Mouse (Mus musculus) midbrain, embryonic 14.5 days (tissue): ENCODE results near the gene Hnrnph1. TPM values are rescaled to one million over a fixed set of nuclear protein-coding genes. Genes with fewer than 3 reads are reported as not detected.

ENCODE experiments used
- ATAC-seq: fragments of 200-750 bp; cut with Nextera tagmentation; 2 replicates; pipeline ENCODE4 v1.8.0; 2017; ENCODE audit warnings: moderate number of reproducible peaks, moderate library complexity; ENCODE audit not compliant: low FRiP score, low TSS enrichment
- DNase-seq: peaks from one replicate; pipeline ENCODE4 v3.0.0-alpha.2; 2015
- H3K27ac ChIP-seq: fragments of 300-500 bp; sonication (generic); replicated peaks from 2 replicates; pipeline ENCODE4 v1.5.1; 2014; ENCODE audit warnings: mild to moderate bottlenecking, low read depth, low read length, moderate library complexity
- H3K27me3 ChIP-seq: fragments of 300-500 bp; sonication (generic); 2 replicates; pipeline ENCODE4 v1.6.1; 2014; ENCODE audit warnings: low read length, control low read depth, mixed read lengths; ENCODE audit not compliant: control insufficient read depth, insufficient read depth
- H3K36me3 ChIP-seq: fragments of 300-500 bp; sonication (generic); 2 replicates; pipeline ENCODE4 v1.6.1; 2014; ENCODE audit warnings: low read length, control low read depth; ENCODE audit not compliant: control insufficient read depth, insufficient read depth
- H3K4me1 ChIP-seq: fragments of 300-500 bp; sonication (generic); 2 replicates; pipeline ENCODE4 v1.6.1; 2014; ENCODE audit warnings: mild to moderate bottlenecking, antibody characterized with exemption, low read length, control low read depth; ENCODE audit not compliant: control insufficient read depth, insufficient read depth
- H3K4me2 ChIP-seq: fragments of 300-500 bp; sonication (generic); 2 replicates; pipeline ENCODE4 v1.6.1; 2014; ENCODE audit warnings: mild to moderate bottlenecking, low read length, moderate library complexity
- H3K4me3 ChIP-seq: fragments of 300-500 bp; sonication (generic); replicated peaks from 2 replicates; pipeline ENCODE4 v1.5.1; 2014; ENCODE audit warnings: low read depth, low read length
- H3K9ac ChIP-seq: fragments of 300-500 bp; sonication (generic); replicated peaks from 2 replicates; pipeline ENCODE4 v1.6.1; 2014; ENCODE audit warnings: mild to moderate bottlenecking, low read length, moderate library complexity
- H3K9me3 ChIP-seq: fragments of 300-500 bp; sonication (generic); 2 replicates; pipeline ENCODE4 v1.6.1; 2016; ENCODE audit warnings: low read length, control low read depth, mixed read lengths; ENCODE audit not compliant: control insufficient read depth
- WGBS: fragments of 180-500 bp; shearing (Covaris S2); extraction: QIAGEN DNeasy Blood & Tissue Kit; methylation state at CpG from one replicate; pipeline ENCODE4 v1.1.7; 2014; 5-methylcytosine and 5-hydroxymethylcytosine counted together
- polyA plus RNA-seq: library from polyadenylated mRNA; unstranded; fragments of >200 nt; fragmentation: Nextera tagmentation; extraction: Ambion mirVana; gene quantifications from 2 replicates; pipeline ENCODE4 v1.2.1, GENCODE M21; 2014

The Hnrnph1 gene
- polyA plus RNA-seq, 1 experiment from 2014 or later, result 584 TPM

DNA sequence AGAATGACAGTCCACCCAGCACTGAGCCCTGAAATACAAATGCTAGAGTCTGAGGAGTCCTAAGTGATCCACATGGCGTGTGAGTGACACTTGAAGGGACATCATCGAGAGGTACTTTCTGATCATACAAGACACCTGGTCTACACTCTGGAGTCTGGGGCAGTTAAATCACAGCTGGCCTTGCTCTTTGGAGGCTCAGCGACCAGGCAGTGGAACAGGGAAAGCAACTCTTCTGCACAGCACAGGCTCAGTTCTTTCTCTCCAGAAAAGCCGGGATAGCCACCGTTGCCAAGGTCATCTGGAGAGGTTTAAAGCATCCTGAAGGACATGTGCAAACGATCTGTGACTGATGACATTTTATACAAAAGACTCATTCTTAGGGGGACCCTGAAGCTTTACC, 30.4 kb downstream of the Hnrnph1 start:
- H3K27me3 ChIP-seq, result no peaks in the 10 kb centered on the region
- H3K4me3 ChIP-seq, result no peak overlapping the region
- ATAC-seq, result no peak
- no peak overlapping the region for H3K27ac ChIP-seq
- no peaks in the 10 kb centered on the region for H3K9me3 ChIP-seq
- H3K9ac ChIP-seq, result no peak overlapping the region
- peaks cover 72% of the 10 kb centered on the region for H3K36me3 ChIP-seq
- no peaks in the 10 kb centered on the region for H3K4me1 ChIP-seq
- DNase-seq, result no peak
- H3K4me2 ChIP-seq, result no peak overlapping the region
- 72% methylated on average over 6 of the region's 6 CpGs for WGBS

DNA sequence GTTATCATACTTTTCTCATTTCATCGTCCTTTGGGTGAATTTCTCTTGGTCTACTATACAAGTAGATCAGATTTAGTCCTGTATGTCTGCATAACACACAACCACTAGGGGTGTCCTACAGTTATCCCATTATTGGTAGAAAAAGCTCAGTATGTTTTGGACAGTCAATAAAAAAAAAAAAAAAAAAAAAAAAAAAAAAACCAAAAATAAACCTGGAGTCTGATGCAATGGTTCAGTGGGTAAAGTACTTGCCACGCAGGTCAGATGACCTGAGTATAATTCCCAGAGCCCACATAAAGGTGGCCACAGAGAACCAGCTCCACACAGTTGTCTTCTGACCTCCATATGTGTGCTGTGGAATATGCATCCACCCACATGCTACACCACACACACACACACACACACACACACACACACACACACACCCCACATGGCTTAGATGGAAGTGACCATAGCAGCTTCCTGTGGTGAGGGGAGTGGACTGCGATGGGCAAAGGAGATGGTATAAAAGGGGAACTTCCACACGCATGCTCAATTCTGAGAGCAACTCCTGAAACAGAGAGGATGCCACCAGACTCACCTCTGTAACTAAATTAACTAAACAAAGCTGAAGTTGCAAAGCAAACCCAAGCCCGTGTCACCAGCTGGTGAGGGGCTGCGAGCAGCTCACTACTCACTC, 38.9 kb downstream of the Hnrnph1 start:
- H3K9ac ChIP-seq, result no peak overlapping the region
- H3K27me3 ChIP-seq, result no peaks in the 10 kb centered on the region
- no peak for DNase-seq
- no peaks in the 10 kb centered on the region for H3K4me1 ChIP-seq
- H3K27ac ChIP-seq, result no peak overlapping the region
- H3K9me3 ChIP-seq, result no peaks in the 10 kb centered on the region
- H3K4me3 ChIP-seq, result no peak overlapping the region
- no peak overlapping the region for H3K4me2 ChIP-seq
- WGBS, result 91% methylated on average over 6 of the region's 6 CpGs
- H3K36me3 ChIP-seq, result peaks cover 64% of the 10 kb centered on the region
- ATAC-seq, result no peak

DNA sequence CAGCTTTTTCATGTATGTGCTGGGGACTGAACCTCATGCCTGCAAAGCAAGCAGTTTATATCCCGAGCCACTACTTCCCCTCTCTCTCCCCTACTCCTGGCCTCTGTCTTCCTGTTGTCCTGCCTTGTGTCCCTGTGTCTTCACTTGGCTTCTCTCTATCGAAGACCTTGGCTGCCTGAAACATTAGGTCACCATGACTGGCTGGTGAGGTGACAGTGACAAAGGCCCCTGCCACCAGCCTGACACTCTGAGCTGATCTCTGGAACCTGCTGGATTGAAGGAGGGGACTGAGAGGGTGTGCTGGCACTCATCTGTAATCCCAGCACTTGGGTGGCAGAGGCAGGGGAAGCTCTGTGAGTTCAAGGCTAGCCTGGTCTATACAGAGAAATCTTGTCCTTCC, 41.1 kb downstream of the Hnrnph1 start:
- WGBS, result 84% methylated on average over 2 of the region's 2 CpGs
- Histone ChIP-seq H3K36me3 (peaks cover 59% of the 10 kb centered on the region), H3K4me2 (no peak overlapping the region), H3K4me1 (peaks cover 4% of the 10 kb centered on the region; the same call in 1 of the 2 replicates), H3K9ac (no peak overlapping the region), H3K27me3 (no peaks in the 10 kb centered on the region), H3K9me3 (no peaks in the 10 kb centered on the region), H3K4me3 (no peak overlapping the region), H3K27ac (no peak overlapping the region)
- ATAC-seq, result no peak
- DNase-seq, result no peak

DNA sequence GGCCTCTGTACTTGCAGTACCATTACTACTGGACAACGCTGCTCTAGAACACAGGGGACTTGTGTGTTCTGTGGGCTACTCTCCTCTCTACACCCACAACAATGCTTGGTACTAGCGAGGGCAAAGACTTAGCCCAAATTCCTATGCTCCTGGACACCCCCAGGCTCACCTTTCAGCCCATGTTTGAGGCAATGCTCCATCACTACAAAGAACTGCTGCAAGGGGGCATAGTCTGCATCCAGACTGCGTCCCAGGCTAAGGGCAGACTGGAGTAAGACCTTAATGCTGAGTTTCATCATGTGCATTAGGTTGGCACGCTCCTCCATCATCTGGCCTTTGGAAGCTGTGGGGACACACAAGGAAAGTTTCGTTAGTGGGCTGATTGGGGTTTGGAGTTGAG, 44.7 kb downstream of the Hnrnph1 start:
- H3K9me3 ChIP-seq, result no peaks in the 10 kb centered on the region
- H3K9ac ChIP-seq, result no peak overlapping the region; the same call in 1 of the 2 replicates
- H3K27ac ChIP-seq, result peak overlapping the region; percentile 46
- peak overlapping the region; percentile 70 for H3K4me2 ChIP-seq
- ATAC-seq (0 out of 2 replicates have a peak, but pooled peaks have one; percentile 32), DNase-seq (no peak)
- H3K4me3 ChIP-seq, result peak overlapping the region; percentile 34
- peaks cover 33% of the 10 kb centered on the region for H3K36me3 ChIP-seq
- WGBS, result 39% methylated on average over 5 of the region's 5 CpGs
- peaks cover 4% of the 10 kb centered on the region; the same call in 1 of the 2 replicates for H3K4me1 ChIP-seq
- no peaks in the 10 kb centered on the region for H3K27me3 ChIP-seq

DNA sequence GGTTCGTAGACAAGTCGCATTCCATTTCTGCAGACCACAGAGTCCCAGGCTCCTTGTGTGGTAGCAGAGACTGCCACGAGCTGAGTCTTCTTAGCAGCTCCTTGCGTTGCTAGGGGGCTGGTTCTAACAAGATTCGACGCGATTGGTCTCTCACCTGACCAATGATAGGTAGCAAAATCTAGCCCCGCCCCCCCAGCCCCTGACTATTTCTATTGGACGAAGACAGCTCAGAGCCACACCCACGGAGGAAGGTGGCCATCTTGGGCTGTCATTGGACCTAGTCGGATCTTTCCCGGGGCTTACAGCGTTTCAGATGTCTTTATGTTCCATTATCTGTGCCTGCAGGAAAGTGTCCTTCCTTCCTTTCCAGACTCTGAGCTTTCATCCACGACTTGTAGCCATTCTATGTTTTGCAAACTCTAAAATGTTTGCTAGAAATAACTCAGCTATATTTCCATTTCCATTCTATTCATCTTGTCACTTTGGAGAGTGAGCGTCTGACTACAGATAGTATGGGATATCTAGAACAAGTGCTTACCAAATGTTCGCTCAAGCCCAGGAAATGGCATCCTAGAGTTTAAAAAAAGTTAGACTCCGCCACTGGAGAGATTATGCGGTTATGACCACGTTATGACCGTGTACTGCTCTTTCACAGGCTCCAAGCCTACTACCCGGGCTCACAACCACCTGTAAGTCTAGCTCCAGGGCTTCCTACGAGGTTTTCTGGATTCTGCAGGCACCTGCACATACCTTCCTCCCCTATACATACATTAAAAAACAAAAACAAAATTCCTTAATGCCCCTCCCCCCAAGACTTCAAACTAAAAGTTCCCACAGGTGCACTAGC, 45.4 kb downstream of the Hnrnph1 start:
- 26% methylated on average over 22 of the region's 22 CpGs for WGBS
- DNase-seq (peak; percentile 96), ATAC-seq (peak; percentile 95)
- peak overlapping the region; percentile 77 for H3K27ac ChIP-seq
- no peaks in the 10 kb centered on the region for H3K9me3 ChIP-seq
- peak overlapping the region; percentile 70 for H3K4me2 ChIP-seq
- peak overlapping the region; percentile 34 for H3K4me3 ChIP-seq
- H3K9ac ChIP-seq, result peak overlapping the region; percentile 40
- peaks cover 27% of the 10 kb centered on the region for H3K36me3 ChIP-seq
- H3K27me3 ChIP-seq, result no peaks in the 10 kb centered on the region
- H3K4me1 ChIP-seq, result peaks cover 4% of the 10 kb centered on the region; the same call in 1 of the 2 replicates

DNA sequence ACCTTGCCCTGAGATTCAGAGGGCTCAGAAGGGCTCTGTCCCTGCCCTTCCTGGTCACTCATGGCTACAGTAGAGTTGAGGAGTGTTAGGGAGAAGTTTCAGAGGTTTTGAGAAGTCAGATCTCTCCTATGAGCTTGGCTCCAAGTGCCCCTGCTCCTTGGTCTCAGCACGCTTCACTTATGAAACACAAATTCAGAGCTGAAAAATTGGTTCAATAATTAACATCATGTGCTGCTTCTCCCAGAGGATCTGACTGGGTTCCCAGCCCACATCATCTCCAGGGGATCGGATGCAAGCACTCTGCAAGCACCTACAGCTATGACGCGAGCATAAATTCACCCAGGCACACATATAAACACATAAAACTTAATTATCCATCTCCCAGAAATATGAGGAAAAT, 49.3 kb downstream of the Hnrnph1 start:
- ATAC-seq (no peak), DNase-seq (no peak)
- no peak overlapping the region for H3K9ac ChIP-seq
- no peak overlapping the region for H3K27ac ChIP-seq
- H3K4me1 ChIP-seq, result peaks cover 4% of the 10 kb centered on the region; the same call in 1 of the 2 replicates
- 0 out of 2 replicates have a peak, but pooled peaks cover 4% of the 10 kb centered on the region for H3K36me3 ChIP-seq
- WGBS, result 97% methylated on average over 4 of the region's 4 CpGs
- no peaks in the 10 kb centered on the region for H3K9me3 ChIP-seq
- no peak overlapping the region for H3K4me3 ChIP-seq
- no peak overlapping the region for H3K4me2 ChIP-seq
- H3K27me3 ChIP-seq, result no peaks in the 10 kb centered on the region

DNA sequence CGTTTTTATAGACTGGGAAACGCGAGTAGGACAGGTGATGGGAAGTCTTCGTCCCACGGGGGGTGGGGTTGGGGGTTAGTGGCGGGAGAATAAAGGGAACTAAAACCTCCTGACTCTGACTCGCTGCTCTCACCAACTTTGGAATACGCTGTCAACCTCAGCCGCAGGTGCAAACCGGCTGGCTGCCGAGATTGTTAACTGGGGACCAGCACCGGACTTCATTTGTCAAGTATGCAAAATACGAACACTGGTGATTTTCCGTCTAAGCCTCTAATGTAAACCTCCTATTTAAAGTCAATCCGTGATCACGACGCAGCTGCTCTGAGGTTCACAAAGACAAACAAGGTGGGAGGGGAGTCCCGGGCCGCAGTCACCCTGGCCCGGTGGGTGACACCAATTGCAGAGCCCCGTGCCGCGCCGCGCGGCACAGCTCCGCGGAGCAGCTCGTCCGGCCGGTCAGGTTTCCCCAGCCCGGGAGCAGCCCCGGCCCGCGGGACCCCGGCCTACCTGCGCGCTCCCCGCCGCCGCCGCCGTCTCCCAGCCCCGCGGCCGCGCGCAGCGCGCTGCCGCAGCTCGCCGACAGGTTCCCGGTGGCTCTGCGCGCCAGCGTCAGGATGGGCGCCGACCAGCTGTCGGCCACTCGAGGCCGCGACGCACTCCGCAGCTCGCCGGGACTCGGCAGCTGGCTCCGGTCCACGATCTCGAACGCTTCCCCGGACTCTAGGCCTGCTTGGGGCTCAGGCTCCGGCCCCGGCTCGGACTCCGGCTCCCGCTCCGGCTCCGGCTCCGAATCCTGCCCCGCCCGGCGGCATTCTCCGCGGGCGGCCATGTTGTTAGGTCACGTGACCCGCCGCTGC, 53.7 kb downstream of the Hnrnph1 start, which contains the start of gene Rufy1:
Rufy1 (minus strand) TSS at position 849 of the 857 bp plus-strand sequence.
- peak within 1 kb of the TSS; percentile 97 for H3K27ac ChIP-seq
- peak; percentile 93 for DNase-seq

More for the DNA sequence above, 53.7 kb downstream of the Hnrnph1 start, which contains the start of gene Rufy1:
- WGBS, result under 1% methylated on average over 90 of the region's 90 CpGs
- Histone ChIP-seq H3K4me1 (peaks cover 7% of the 10 kb centered on the region), H3K9me3 (no peaks in the 10 kb centered on the region), H3K4me2 (peak within 1 kb of the TSS; percentile 64), H3K27me3 (no peaks in the 10 kb centered on the region), H3K36me3 (no peaks in the 10 kb centered on the region), H3K4me3 (peak within 1 kb of the TSS; percentile 73), H3K9ac (peak within 1 kb of the TSS; percentile 86)
- peak; percentile 86 for ATAC-seq
